Comparison of ENCODE assay signal across 8 mouse cellular contexts in the genomic region with DNA sequence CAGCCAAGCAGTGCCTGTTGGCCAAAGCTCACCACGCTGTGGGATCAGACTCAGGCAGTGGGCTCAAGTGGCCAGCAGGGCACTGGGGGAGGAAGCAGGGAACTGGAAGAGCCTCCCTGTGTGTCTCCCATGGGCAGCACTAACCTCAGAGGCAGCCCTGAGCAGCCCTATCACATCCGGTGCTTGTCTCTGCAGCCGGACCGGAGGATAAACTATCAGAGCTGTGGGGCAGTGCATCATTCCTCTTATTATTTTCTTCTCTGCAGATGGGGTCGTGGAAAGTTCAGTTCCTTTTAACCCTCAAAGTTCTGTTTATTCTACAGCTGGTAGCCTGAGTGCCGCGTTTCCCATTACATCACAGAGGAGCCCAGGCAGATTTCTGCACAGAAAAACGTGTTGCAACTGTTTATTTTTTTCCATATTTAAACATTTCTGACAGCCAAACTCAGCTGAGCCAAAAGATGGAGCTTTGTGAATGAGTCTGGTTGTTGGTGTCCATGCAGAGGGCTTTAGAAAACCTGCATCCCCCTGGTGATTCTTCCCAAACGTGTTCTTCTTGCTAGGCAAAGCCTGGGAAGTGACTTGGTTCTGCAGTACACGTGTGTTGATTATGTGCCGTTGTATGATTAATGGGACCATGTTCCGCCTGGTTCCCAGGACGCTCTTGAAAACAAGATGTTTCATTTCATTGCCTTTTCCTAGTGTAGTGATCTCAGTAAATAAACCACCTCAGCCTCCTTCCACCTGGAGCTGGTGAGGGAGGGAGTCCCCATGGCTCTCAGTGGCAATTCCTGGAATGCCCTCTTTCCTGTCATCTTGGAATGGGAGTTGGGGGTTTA.
A peak's percentile ranks its signal among the peaks of the same experiment; 100 is the strongest.
DNase-seq lines count a peak whose midpoint lies in the region; ATAC-seq lines count a peak whose summit lies in the region.

No protein-coding gene starts in this region.

- H3K36me3 ChIP-seq in embryonic facial prominence, embryonic 12.5 days: no peaks in the 10 kb centered on the region
- H3K36me3 ChIP-seq in hindbrain, embryonic 13.5 days: peaks cover 6% of the 10 kb centered on the region; the same call in 1 of the 2 replicates
- H3K36me3 ChIP-seq in limb, embryonic 15.5 days: no peaks in the 10 kb centered on the region
- H3K36me3 ChIP-seq in neural tube, embryonic 14.5 days (ENCODE audit: control insufficient read depth, insufficient read depth, low read length): no peaks in the 10 kb centered on the region

- H3K9me3 ChIP-seq in embryonic facial prominence, embryonic 12.5 days: no peaks in the 10 kb centered on the region
- H3K9me3 ChIP-seq in hindbrain, embryonic 13.5 days: no peaks in the 10 kb centered on the region
- H3K9me3 ChIP-seq in limb, embryonic 15.5 days: no peaks in the 10 kb centered on the region
- H3K9me3 ChIP-seq in neural tube, embryonic 14.5 days (ENCODE audit: control insufficient read depth, low read length): no peaks in the 10 kb centered on the region

- 37% methylated on average over 13 of the region's 13 CpGs for WGBS in embryonic facial prominence, embryonic 12.5 days
- 54% methylated on average over 13 of the region's 13 CpGs for WGBS in hindbrain, embryonic 13.5 days
- WGBS in limb, embryonic 15.5 days: 30% methylated on average over 13 of the region's 13 CpGs
- WGBS in neural tube, embryonic 14.5 days: 47% methylated on average over 13 of the region's 13 CpGs

- peaks cover 75% of the 10 kb centered on the region for H3K4me1 ChIP-seq in embryonic facial prominence, embryonic 12.5 days
- peaks cover 30% of the 10 kb centered on the region for H3K4me1 ChIP-seq in hindbrain, embryonic 13.5 days (replicated peaks)
- H3K4me1 ChIP-seq in limb, embryonic 15.5 days: peaks cover 76% of the 10 kb centered on the region
- H3K4me1 ChIP-seq in neural tube, embryonic 14.5 days (ENCODE audit: control insufficient read depth, insufficient read depth, low read length): peaks cover 20% of the 10 kb centered on the region

- H3K9ac ChIP-seq in embryonic facial prominence, embryonic 12.5 days: no peak overlapping the region
- H3K9ac ChIP-seq in hindbrain, embryonic 13.5 days: no peak overlapping the region
- H3K9ac ChIP-seq in limb, embryonic 15.5 days: no peak overlapping the region
- no peak overlapping the region for H3K9ac ChIP-seq in neural tube, embryonic 14.5 days (replicated peaks; ENCODE audit: low read depth, low read length)

- H3K4me2 ChIP-seq in embryonic facial prominence, embryonic 12.5 days (replicated peaks): no peak overlapping the region; the same call in 1 of the 2 replicates
- no peak overlapping the region for H3K4me2 ChIP-seq in hindbrain, embryonic 13.5 days
- H3K4me2 ChIP-seq in limb, embryonic 15.5 days: 0 out of 2 replicates have a peak overlapping the region, but pooled peaks have one; percentile 7
- no peak overlapping the region for H3K4me2 ChIP-seq in neural tube, embryonic 14.5 days (ENCODE audit: low read depth, low read length)

- DNase-seq in adrenal gland, postnatal 25 days: peak; percentile 27
- no peak for DNase-seq in frontal cortex, postnatal 14 days (ENCODE audit: low spot score in 2 of 2)
- no peak for DNase-seq in layer of hippocampus, adult 11-12 months (ENCODE audit: low spot score)
- DNase-seq in left cerebral cortex, adult 11 months (ENCODE audit: low spot score): no peak

- peak overlapping the region; percentile 82 for H3K27ac ChIP-seq in embryonic facial prominence, embryonic 12.5 days
- H3K27ac ChIP-seq in hindbrain, embryonic 13.5 days: peak overlapping the region; percentile 67
- peak overlapping the region; percentile 87 for H3K27ac ChIP-seq in limb, embryonic 15.5 days
- peak overlapping the region; percentile 60 for H3K27ac ChIP-seq in neural tube, embryonic 14.5 days (ENCODE audit: low read depth, low read length)

- peak; percentile 41; the same call in 1 of the 2 replicates for ATAC-seq in embryonic facial prominence, embryonic 12.5 days (ENCODE audit: insufficient number of reproducible peaks, insufficient read depth, low FRiP score, low TSS enrichment)
- ATAC-seq in hindbrain, embryonic 13.5 days (ENCODE audit: low FRiP score): no peak
- no peak for ATAC-seq in limb, embryonic 15.5 days (ENCODE audit: insufficient number of reproducible peaks, low FRiP score, low TSS enrichment, low read depth)
- ATAC-seq in neural tube, embryonic 14.5 days (ENCODE audit: low read depth): no peak

- H3K27me3 ChIP-seq in embryonic facial prominence, embryonic 12.5 days: no peaks in the 10 kb centered on the region
- H3K27me3 ChIP-seq in hindbrain, embryonic 13.5 days: no peaks in the 10 kb centered on the region
- no peaks in the 10 kb centered on the region for H3K27me3 ChIP-seq in limb, embryonic 15.5 days
- no peaks in the 10 kb centered on the region for H3K27me3 ChIP-seq in neural tube, embryonic 14.5 days (ENCODE audit: control insufficient read depth, insufficient read depth, low read length)

- H3K4me3 ChIP-seq in embryonic facial prominence, embryonic 12.5 days: no peak overlapping the region
- H3K4me3 ChIP-seq in hindbrain, embryonic 13.5 days: no peak overlapping the region
- no peak overlapping the region for H3K4me3 ChIP-seq in limb, embryonic 15.5 days
- H3K4me3 ChIP-seq in neural tube, embryonic 14.5 days (ENCODE audit: low read depth, low read length): no peak overlapping the region
